Mouse (Mus musculus) kidney, postnatal 4 days (tissue): ENCODE results near the gene Ryr2.
"Not testable (repeated sequence)": the region's sequence is repeated elsewhere in the genome, so short reads cannot be mapped to it uniquely, and the experiment has no call there.

Source experiments
- DNase-seq, 2 experiments: peaks; one replicate each; pipeline ENCODE4 v3.0.0; 2021; ENCODE audit warnings: mixed read lengths in 2 of 2

Ryr2 gene

DNA sequence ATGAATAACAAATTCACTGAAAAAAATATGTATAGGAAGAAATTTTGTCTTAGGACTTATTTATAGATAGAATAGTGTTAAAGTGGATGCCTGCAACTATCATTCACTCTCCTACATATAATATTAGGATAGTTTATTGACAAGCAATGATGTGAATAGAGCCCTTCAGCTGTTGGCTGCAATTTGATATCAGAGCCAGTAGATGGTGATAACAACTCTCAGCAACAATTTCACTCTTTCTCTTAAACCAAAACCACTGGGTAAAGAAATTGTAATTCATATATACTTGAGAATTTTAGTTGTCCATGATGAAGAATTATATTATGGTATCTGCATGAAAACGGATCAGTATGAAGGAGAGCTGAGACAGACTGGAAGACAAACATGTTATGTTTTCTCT lies 236.8 kb downstream of the Ryr2 start:
- no peak for DNase-seq

DNA sequence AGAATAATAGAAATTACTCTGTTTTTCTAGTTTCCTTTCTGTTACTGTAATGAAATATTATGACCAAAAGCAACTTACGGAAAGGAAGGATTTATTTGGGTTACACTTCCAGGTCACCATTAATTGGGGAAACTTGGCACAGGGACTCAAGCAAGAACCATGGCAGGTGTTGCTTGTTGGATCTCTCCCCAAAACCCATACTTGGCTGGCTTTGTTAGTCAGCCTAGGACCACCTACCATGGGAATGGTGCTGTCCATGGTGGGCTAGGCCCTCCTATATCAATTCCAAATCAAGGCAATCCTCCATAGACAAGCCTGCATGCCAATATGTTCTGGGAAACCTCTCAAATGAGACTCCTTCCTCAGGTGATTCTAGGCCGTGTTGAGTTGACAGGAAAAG lies 237.3 kb downstream of the Ryr2 start:
- DNase-seq: no peak

DNA sequence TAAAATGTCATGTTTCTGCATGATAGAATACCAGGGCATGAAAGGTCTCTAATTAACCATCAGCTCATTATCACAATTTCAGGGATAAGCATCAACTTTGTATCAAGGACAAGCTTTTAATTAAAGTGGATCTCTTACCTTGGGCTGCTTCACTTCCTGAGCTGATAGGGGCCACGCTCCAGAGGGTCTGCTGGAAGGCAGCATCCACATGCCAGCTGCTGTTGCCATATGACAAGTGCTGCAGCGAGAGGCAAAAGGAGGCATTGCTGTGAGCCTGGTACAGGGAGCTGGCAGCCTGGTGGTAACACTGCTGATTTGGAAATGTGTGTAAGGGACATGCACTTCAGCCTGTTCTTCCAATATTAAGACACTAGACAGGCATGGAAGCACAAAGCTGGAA lies 237.8 kb downstream of the Ryr2 start:
- no peak for DNase-seq

DNA sequence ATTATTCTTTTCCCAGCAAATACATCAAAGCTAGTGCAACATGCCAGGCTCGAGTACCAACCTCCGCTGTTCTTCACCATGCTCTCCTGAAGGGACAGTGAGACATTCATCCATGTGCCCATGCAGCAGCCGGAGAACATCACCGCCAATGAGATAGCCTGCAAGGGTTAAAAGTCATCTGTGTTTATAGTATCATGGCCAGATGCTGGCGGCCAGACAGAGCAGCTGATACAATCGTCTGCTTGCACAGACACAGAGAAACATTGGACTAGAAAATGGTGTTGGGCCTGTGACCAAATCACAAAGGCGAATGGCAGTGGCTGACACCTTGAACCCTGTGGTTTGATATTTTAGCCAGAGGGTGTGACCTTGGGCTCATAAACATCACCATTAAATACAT lies 238.7 kb downstream of the Ryr2 start:
- DNase-seq: no peak

DNA sequence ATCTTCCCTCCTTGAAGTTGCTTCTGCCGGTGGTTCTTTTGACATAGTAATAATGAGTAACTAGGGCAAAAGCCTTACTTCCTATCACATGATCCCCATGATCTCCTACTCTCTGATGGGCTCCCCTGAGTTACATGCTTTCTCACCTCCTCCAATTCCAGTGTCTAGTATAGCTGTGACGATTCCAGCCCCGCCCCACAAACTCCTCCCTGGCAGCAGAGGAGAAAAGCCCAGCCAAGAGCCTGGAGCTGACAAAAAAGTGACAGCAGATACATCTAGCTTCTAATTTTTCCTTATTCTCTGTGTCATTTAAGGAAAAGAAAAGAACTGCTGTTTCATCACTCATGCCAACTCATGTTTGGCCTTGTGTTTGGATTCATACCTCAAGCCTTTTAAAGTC lies 241.5 kb downstream of the Ryr2 start:
- DNase-seq: no peak

DNA sequence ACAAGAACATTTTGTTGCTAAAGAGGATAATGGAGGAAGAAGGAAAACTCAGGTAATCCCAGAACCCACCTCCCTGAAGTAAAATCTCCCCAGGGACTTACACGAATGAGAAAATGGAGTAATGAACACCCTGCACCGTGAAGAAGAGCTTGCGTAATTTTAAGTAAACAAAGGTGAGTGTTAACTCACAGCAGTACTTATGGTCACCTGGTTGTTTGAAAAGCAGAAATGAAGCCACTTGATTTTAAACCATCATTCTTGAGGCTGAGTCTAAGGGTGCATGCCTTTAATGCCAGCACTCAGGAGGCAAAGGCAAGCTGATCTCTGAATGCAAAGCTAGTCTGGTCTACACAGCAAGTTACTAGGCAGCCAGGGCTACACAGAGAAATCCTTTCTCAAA lies 255.1 kb downstream of the Ryr2 start:
- DNase-seq: no peak

DNA sequence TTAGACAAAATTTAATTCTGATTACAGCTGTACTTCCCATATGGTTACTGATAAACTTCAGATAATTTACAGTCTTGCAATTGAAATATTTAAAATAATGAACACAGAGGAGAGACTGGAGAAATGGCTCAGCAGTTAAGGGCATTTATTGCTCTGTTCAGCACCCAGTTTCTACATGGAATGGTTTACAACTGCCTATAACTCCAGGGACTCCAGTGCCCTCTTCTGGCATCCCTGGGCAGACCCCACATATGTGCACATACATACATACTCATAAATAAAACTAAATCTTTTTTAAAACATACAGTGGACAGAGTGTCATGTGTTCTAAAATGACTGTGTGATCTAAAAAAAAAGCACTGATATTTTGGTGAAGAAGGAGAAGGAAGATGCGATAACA lies 262.9 kb downstream of the Ryr2 start:
- no peak for DNase-seq

DNA sequence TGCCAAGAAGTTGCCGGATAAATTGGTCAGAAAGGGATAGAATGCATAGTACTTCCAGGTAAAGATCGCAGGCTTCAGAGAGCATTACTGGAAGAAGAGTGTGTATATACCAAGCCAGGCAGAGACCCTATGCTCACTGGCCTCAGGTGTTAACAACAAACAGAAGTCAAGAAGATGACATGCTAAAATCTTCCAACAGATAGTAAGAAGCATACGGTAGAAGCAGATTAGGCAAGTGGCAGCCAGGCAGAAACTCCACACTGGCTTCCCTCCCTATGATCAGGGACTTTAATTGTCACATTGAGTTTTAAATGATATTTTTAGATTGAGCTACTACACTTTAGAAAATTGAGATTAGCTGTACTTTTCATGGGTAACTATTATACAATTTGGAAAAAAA lies 268.9 kb downstream of the Ryr2 start:
- no peak for DNase-seq

DNA sequence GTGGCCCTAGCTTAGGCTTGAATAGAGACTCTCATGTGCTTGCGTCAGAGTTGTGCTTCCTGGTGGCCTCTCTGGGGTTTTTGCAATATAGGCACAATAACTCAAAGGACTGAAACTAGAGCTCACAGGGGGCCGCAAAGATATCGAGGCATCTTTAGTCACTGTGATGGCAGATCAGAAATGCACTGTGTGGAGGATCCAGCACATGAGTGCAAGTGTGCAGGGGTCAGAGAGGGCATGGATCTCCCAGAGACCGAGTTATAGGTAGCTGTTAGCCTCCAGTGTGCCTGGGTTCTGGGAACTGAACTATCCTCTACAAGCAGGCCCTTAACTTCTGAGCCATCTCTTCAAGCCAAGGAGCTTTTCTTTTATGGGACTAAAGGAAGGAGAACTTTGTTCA lies 269.6 kb downstream of the Ryr2 start:
- DNase-seq: no peak

DNA sequence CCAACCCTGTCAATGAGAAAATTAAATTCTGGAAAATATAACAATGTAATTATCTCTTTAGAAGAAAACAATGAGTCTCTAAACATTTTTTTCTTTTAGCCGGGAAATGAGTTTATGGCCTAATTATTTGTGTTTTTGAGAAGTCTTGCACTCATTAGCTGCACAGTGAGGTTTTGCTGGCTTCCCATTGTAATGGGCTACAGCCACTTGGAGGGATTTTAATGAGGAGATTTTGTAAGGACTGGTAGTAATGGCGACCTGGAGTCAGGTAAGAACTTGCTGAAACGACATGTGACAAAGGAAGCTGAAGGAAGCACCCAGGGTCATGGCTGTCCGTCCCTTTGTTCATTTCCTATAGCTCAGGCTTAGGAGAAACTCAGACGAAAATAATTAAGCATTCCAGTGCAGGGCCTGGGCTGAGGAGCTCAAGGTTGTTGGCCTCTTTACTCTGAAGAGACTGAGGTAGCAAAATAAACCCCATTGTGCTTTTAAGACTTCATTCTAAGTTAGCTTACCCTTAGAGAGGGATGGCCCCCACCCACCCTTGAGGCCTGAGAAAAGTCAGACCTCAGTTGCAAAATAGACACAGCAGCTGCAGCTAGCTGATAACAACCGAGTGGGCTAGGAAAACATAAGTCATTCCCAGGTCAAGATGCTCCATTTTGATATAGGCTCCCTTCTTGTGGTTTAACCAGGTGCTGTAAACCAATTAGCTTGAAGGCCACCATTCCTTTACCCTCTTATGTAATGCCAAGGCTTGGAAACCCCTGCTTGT lies 270.3 kb downstream of the Ryr2 start:
- no peak for DNase-seq

DNA sequence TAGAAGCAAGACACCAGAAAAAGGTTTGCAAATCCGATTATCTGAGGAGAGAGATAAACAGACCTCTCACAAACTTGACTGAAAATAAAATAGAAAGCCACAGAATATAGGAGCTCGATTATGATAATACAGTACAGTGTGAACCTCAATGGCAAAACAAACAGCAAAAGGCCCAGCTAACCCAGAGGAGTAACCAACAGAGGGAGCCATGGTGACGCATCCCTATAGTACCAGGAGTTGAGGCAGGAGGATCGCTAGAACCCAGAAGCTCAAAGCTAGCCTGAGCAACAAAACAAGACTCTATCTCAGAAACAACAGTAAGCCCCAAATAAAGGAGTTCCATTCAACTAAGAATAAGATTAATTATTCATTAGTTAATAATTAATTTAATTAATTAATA lies 275.5 kb downstream of the Ryr2 start:
- no peak for DNase-seq

DNA sequence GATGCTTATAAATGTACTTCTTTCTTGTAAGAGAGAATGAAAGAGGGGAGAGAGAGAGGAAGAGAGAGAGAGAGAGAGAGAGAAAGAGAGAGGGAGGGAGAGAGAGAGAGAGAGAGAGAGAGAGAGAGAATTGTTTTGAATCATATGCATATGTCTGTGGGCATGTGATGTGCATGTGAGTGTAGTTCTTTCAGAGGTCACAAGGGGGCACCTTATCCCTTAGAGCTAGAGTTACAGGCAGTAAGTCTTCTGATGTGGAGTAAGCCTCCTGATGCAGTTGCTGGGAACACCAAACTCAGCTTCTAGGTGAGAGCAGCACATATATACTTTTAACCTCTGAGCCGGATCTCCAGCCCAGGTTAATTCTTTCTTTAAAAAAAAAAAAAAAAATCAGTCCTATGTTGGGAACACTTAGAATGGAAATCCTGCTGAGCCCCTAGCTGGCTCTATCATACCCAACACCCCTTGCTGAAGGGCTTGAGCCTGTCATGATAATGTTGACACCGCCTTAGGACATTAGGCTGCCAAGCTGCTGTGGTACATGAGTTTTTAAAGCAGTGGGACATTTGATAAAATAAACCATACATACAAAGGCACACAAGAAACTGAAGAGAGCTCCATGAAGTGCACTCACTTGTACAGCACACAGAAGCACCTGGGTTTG lies 281.1 kb downstream of the Ryr2 start:
- no peak for DNase-seq

DNA sequence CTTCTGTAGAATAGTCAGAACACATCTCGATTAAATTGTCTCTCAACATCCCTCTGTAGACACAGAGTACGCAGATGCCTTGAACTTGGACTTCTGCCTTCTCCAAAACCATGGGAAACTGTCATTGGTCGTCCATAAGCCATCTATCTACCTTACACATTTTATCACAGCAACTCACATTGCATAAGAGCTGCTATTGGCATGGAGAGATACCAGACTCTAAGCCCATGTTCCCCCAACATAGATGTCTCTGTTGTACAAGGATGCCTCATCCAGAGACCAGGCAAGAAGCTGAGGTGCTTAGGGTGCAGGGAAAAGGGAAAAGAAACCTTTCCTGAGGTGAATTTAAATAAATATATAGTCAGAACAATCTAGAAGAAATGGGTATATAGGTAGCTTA lies 288.0 kb downstream of the Ryr2 start:
- no peak for DNase-seq

DNA sequence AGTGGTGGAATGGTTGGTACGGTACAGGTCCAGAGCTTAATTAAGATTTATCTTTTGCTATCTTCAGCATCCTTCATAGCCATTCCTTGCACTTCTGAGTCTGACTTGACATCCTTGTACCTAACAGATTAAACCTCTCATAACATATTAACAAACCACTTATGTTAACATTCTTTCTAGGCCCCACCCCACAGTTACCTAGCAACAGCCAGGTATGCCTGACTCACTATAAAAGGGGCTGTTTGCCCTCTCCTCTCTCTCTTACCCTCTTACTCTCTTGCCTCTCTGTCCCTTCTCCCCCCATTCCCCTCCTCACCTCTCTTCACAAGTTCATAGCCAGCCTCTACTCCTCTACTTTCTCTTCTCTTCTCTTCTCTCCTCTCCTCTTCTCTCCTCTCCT lies 297.4 kb downstream of the Ryr2 start:
- not testable (repeated sequence) for DNase-seq

DNA sequence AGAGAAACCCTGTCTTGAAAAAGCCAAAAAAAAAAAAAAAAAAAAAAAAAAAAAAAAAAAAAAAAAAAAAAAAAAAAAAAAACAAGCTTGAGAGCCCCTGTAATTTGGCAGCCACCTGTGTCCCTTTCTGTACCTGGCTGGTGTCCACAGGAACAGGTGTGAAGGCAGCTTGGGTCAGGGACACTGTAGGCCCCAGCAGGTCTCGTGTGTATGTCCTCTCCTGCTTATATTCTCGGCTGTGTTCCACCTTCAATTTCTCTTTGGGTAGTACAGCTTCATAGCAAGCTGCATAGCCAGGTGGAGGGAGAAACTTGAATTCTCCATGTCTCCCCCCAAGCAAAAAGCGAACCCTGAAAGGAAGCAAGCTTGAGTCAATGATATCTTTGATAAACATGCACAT lies 314.2 kb downstream of the Ryr2 start:
- DNase-seq: no peak

DNA sequence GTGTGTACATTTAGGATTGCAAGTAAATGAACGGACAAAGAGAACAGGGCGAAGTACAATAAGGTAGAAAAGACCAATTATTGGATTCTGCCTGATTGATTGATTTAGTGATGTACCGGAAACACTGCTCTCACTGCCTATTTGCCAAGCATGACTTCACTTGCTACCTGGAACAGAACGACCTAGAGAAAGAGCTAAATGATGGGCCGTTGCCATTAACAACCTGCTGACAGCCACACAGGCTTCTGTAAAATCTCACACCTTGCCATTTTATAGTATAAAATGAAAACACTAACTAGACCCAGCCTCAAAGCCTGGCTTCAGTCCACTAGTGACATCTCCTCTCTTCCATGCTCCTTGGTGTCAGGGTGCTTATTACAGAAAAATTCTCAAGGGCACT lies 316.2 kb downstream of the Ryr2 start:
- DNase-seq: no peak

DNA sequence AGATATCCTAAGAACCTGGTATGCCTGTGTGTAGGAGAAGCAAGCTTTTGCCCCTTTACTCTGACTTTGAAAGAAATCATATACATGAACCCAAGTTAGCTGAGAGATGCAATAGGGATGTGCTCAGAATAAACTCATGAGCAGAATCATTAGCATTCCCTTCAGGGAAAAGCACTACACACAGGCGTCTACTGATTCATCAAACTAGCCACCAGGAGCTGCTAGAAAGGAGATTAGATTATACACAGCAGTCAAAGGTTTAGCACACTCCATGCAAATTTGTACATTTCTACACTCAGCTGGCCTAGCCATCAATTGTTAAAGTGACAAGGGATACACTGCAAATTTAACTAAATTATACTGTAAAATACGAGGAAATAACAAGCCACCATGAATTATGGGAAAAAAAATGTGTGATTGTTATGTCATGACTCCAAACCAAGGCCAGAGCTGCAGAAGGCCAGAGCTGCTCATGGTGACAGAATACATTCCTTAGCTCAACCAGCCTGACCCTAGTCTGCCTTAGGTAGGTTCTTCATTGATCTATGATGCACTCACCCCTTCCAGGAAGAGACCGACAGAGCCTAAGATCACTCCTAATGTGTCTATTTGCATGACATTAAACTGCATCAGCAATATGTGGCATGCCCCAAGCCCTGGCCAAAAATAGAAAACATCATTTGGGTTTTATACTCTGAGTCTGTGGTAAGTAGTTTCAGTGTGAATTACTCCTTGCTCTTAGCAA lies 324.2 kb downstream of the Ryr2 start:
- DNase-seq: no peak

DNA sequence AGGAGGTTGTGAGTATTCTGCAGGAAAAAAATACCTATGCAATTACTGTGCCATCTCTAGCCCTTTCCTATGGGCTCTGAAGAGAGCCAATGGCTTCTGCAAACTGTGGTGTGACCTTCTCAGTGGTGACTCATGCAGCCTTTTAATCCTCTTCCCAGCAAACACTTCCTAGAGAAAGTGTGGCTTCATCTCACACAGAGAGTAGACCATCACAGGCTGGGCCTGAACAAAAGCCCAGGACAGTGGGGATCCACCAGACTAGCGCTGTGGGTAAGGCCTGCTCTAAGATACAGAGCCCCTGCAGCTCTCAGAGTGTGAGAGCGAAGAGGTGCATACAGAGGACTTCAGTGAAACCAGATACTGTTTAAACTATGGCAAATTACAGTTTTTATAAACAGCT lies 325.7 kb downstream of the Ryr2 start:
- no peak for DNase-seq

DNA sequence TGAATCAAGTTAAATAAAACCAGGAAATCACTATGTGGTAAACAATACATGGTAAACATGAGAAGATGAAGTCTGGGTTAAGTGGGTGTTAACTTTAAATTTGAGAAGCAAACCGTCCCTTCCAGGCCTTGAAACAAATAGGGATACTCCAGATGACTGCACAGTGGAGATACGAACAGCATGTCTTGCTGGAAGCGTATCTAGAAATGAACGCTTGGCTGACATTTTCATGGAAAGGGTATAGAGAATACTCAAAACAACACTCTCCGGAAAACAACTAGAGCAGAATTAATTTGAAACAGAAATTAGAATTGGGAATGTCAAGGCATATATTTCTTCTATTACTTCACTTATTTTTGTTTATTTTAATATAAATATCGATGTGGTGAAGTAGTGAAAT lies 329.0 kb downstream of the Ryr2 start:
- DNase-seq: no peak

DNA sequence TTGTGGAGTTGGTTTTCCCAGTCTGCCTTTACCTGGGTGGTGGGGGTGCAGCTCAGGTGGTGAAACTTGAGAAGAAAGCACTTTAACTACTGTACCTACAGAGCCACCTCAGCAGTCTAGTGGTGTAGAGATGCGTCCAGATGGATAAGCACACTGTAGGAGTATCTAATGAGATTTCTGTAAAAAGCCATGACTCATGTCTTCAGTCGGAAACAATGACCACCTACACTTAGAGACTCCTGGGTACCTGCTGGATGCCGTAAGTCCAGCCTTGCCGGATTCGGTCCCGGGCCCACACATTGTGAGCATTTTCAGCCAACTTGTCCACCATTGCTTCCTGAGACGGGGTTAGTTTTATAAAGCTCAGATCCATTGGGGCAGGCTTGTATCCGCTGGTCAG lies 334.6 kb downstream of the Ryr2 start:
- no peak for DNase-seq

DNA sequence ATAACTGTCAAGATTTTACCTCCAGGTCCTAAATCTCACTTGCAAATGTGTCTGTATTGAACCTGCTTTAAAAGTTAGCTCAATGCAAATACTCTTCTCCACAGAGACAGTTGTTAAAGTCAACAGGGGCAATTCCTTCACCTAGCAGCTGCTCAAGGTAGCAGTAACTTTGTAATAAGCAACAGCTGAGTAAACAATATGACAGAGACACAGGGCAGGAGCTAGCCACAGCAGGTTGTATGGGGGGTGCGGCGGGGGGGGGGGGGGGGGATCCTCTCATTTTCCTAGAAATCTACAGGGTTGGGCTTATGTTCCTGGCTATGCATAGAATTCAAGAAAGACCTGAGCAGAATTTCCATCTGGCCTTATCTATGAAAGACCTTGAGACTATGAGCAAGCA lies 339.8 kb downstream of the Ryr2 start:
- no peak for DNase-seq

DNA sequence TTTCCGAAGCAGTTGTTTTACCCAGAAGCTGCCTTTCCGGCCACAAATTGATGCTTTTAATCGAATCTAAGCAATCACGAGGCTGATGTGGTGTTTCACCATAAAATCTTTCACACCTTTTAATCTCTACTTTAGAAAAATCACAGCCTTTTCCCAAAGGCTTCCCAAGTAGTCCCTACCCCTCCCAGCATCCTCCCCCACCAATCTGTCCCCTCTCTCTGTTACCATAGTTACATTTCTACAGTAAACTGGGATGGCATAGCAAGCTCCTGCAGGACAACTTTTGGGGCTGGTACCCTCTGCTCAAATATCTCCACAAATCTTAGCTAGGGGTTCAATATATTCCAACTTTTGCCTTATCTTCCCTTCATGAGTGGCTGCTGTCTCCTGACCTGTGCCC lies 342.8 kb downstream of the Ryr2 start:
- DNase-seq: no peak

DNA sequence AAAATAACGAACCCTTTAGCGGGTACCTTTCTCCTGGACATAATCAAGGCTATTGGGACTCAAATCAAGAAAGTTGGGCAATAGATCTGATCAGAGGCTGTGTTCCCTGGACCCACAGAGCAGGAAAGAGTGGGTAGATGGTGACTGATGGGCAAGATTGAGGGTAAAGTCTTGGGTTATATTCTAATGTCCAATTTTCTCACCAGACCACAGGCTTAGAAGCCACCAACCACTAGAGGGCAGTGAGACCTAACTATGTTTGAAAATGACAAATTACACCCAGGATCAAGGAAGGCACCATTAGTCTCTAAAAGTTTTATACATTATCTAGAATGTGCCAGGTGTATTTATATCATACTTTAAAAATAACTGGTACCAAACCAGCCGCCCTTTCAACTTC lies 343.6 kb downstream of the Ryr2 start:
- DNase-seq: peak; percentile 34 to 39

DNA sequence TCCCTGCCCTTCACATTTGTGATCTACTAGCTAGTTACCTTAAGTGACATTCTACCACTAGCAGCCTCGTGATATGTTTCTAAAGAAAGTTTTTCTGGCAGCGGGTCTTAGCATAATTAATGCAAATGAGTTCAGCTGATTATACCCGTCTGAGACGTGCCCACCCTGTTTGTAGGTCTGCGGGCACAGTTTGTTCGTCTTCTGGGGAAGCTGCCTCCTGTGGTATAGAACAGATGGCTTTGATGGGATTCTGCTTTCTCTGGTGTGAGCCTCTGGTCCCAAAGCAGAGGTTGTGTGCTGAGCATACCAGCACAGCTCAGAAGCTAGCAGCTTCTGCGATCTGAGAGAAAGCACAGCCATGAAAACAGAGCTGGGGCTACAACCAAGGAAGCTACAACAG lies 348.9 kb downstream of the Ryr2 start:
- DNase-seq: no peak
